Mouse (Mus musculus): ENCODE data around the gene Kantr. TPM values are rescaled to one million over a fixed set of nuclear protein-coding genes. Genes with fewer than 3 reads are reported as not detected.
"Not testable (repeated sequence)": the region's sequence is repeated elsewhere in the genome, so short reads cannot be mapped to it uniquely, and the experiment has no call there.

The Kantr gene
- 10 to 100 TPM; 25.4 to 26.8 TPM for polyA plus RNA-seq (2017; shearing (Covaris generic))

DNA sequence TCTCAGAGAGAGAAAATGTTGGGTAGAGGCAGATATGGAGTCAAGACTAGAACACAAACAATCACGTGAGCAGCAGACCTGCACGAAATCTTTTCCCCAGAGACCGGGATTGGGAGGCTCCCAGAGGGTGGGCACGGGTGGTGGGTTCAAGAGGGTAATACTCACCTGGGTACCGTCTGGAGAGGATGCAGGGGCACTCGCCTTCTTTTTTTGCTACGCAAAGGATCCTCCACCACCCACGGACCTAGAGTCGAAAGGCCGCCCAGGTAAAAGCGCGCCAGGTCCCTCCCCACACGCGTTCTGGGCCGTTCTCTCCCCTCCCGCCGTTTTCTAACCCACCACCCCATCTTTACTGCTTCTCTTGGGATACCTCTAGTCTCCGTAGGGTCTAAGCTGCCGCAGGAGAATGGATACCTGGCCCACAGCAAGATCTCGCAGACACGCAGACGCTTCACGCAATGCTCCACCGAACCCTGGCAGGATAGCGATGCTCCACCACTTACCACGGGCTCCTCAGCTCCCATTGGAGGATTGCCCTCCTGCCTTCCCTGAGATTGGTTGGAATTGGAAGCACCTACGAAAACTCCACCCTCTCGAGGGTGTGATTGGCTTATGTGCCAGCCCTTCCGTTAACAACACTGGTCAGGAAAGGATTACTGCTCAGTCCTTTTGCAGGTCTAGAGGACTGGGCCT is at the start of gene Kantr:
TSS of gene Kantr (minus strand) at position 500 of the 693 bp plus-strand sequence.
- peak; percentile 100 for ATAC-seq

GRCm38 (mm10) chrX:152368397-152369273 is 41.3 kb upstream of the Kantr start, which contains the start of gene Gpr173:
Gene Gpr173, minus strand, starts transcription at chrX:152368704.
- no peak for ATAC-seq

GRCm38 (mm10) chrX:152368054-152368396 is 40.7 kb upstream of the Kantr start:
- ATAC-seq = no peak

DNA sequence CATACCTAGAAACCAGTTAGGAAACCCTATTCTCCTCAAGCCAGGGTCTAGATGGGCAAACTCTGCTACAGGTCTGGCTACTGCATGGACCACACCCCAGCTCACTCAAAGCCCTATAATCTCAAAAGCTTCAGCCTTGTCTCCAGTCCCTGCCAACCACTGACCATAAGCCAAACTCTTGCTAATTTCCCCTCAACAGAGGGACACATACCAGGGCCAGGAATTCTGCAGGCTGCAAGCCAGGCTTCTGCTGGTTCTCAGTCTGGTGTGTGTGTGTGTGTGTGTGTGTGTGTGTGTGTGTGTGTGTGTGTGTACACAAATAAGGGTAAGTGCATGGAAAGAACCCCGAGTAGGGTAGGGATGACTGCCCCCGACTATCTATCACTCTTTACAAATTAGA is 39.1 kb upstream of the Kantr start:
- ATAC-seq = no peak

- peak; percentile 79 for ATAC-seq
Observed at GRCm38 (mm10) chrX:152352553-152353153, 25.4 kb upstream of the Kantr start.

- ATAC-seq = no peak
Observed at GRCm38 (mm10) chrX:152347041-152347440, 19.7 kb upstream of the Kantr start.

DNA sequence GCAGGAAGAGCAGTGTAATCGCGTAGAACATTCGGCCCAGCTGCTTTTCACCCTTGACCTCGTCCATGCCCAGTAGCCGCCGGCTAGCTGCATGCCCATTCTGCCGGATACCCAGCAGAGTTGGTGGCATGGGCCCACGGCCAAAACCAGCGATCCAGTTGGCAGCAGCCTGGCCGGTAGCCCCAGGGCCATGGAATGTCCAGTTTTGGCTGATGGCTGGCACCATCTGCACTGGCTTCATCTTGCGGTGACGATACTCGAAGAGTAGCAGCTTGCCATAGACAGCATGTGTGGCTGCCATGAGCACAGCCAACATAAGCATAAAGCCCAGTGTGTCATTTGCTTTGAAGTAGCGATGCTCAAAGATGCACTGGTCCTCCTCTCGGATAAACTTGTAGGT is 19.3 kb upstream of the Kantr start:
- no peak for ATAC-seq

DNA sequence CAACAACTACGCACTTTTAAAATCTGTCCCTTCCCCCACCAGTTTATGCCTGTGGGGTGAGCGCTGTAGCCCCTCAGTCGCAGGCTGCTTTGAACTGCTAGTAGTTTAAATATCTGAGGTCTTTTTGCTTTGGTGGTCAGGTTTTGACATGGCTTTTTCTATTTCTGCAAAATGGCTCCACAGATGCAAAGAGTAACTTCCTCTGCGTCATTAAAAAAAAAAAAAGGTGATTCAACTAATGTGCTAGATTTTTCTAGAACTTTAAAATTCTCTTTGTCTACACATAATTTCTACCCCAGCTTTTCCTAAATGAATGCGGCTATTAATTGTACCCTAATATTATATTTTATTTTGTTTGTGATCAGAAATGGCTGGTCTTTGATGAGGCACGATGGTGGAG is 15.6 kb upstream of the Kantr start:
- no peak for ATAC-seq

GRCm38 (mm10) chrX:152342358-152342901 is 15.1 kb upstream of the Kantr start, which contains the start of gene Tspyl2:
Gene Tspyl2, minus strand, starts transcription at chrX:152342425.
- ATAC-seq = peak; percentile 89

DNA sequence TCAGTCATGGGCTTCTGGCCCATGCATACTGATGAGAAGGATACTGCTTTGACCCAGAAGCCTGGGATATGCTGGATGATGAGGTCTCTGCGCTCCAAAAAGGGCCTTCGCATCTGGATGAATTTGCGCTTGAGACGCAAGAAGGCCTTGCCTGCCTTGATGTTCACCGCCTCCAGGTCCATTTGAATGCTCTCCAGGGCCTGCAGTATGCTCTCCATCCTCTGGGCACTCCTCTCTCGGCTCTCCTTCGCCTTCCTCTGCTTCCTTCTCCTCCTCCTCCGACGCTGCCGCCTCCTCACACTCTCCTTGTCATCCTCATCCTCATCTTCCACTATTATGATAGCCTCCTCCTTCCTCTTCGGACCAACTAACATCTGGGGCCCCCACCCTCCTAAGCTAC is 14.2 kb upstream of the Kantr start:
- no peak for ATAC-seq

DNA sequence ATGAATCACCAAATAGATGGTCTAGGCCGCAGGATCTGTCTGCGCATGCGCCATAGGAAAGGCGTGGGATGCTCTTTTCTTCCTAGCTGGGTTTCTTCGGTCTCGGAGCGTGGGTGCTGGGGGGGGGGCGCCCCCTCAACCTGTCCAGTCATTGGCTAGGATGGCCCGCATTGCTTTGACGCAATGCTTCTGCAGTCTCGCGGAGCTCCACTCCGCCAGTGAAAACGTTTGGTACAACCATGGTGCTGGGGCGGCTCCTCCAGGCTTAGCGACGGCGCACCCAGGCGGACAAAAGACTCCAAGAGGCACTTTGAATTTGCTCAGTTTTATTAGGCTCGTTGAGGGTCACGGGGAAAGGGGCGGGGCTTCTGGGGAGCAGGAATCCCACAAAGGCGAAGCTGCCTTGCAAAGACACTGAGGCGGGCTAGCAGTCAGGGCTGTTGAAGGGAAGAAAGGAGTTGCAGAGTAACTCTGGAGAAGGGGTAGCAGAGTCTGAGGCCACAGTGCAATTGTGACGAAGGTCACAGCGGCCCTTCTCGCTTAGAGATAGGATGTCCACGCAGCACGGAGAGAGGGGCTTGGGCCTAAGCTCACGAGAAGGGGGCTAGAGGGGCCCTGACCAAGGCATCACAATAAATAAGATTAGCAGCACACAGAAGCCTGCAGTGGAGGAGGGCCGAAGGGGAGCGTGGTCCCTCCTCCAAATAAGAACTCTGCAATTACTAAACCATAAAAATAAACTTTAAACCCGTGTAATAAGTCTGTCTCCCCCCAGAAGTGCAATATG is 9.4 kb upstream of the Kantr start:
- peak; percentile 98 for ATAC-seq

GRCm38 (mm10) chrX:152336123-152336522 is 8.8 kb upstream of the Kantr start:
- ATAC-seq = not testable (repeated sequence)

DNA sequence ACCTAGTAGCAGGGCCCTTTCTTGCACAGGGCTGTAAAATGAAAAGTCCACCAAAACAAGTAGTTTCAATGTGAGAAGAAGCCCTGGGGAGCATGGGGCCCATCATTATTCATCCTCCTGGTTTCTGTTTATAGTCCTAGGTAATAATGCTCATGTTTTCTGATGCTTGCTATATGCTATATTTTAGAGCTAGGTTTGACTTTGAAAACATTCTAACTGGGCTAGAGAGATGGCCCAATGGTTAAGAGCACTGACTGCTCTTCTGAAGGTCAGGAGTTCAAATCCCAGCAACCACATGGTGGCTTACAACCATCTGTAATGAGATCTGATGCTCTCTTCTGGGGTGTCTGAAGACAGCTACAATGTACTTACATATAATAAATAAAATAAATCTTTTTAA is 2.1 kb upstream of the Kantr start:
- not testable (repeated sequence) for ATAC-seq

DNA sequence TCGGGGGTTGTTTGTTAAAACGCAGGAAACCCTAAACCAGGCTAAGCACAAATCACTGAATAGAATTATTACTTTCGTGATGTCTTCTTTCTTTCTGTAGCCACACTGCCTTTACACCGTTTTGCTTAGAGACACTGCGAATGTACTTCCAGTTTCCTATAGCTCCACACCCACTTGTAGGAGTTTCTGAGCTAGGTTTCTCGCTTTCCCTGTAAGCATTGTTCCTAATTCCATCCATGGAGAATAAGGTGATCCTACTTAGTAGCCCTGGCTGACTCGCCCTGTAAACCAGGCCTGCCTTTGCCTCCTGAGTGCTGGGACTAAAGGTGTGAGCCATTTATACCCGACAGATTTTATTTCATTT is 376 bp upstream of the Kantr start:
- no peak for ATAC-seq

DNA sequence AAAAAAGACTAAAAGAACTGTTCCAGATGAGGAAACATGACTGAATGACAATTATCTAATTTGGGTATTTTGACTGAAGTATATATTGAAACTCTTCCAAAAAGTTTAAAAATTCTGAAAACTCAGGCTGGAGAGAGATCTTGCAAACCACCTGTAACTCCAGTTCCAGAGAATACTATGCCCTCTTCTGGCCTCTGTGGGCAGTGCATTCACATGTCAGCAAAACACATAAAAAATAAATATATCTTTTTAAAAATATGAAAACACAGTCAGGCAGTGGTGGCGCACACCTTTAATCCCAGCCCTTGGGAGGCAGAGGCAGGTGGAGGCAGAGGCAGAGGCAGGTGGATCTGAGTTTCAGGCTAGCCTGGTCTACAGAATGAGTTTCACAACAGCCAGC is 3.7 kb downstream of the Kantr start:
- no peak for ATAC-seq

- ATAC-seq = no peak
Observed at GRCm38 (mm10) chrX:152322776-152323175, 4.5 kb downstream of the Kantr start.

GRCm38 (mm10) chrX:152320535-152320934 is 6.8 kb downstream of the Kantr start:
- no peak for ATAC-seq

GRCm38 (mm10) chrX:152307942-152308341 is 19.4 kb downstream of the Kantr start:
- ATAC-seq = no peak

DNA sequence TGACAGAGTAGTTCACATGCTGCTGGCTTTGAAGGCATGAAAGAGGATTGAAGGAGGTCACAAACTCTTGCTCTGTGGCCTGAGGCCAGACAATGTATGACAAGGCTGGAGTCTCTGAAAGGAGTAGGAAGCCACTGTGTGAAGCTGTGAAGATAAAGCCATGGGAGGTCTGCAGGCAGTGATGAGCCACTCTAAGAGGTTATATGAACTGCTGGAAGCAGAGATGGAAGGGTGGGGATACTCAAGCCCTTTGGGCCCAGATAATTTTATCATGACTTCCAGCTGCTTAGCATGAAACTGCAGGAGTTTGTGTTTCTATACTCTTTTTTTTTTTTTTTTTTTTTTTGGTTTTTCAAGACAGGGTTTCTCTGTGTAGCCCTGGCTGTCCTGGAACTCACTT is 19.9 kb downstream of the Kantr start:
- no peak for ATAC-seq

DNA sequence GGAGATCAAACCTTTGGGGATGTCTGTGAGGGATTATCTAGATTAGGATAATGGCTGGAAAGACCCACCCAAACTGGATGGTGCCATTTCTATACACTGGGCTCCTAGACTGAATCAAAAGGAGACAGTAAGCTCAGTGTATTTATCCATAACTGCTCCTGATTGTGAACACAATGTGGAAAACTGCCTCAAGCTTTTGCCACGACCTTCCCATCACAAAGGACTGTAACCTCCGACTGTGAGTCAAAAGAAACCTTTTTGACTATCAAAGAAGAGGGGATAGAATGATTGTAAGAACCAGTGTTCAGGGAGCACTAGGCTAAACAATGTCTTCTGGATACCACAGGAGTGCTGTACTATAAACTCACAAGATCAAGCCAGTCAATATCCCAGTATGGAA is 21.1 kb downstream of the Kantr start:
- ATAC-seq = no peak

- not testable (repeated sequence) for ATAC-seq
Observed at GRCm38 (mm10) chrX:152287026-152287425, 40.3 kb downstream of the Kantr start.

- no peak for ATAC-seq
Observed at GRCm38 (mm10) chrX:152284746-152285145, 42.5 kb downstream of the Kantr start.
